Mouse (Mus musculus): ENCODE measurements at regions not wholly inside any gene's neighbourhood (a gene's known extent, or its start where the extent isn't known, plus 50 kb on each side); places are given as distances from the start of the nearest gene placed in this dataset.

GRCm38 (mm10) chr1:98192671-98193070, 97.2 kb upstream of the Pam start:
- no peak for DNase-seq (ENCODE audit: low spot score in 2 of 2)

GRCm38 (mm10) chr1:98192044-98192484, 96.6 kb upstream of the Pam start:
- DNase-seq (ENCODE audit: low spot score in 2 of 2): no peak

- DNase-seq (ENCODE audit: low spot score in 2 of 2): no peak
These were observed 95.9 kb upstream of the Pam start for GRCm38 (mm10) chr1:98191331-98191730.

- no peak for DNase-seq (ENCODE audit: low spot score in 2 of 2)
These were observed 95.3 kb upstream of the Pam start for GRCm38 (mm10) chr1:98190741-98191140.

GRCm38 (mm10) chr1:98189991-98190471, 94.6 kb upstream of the Pam start:
- DNase-seq (ENCODE audit: low spot score in 2 of 2): no peak

GRCm38 (mm10) chr1:98180372-98180771, 84.9 kb upstream of the Pam start:
- no peak for DNase-seq (ENCODE audit: low spot score in 2 of 2)

- DNase-seq (ENCODE audit: low spot score in 2 of 2): peak in 1 of 2 experiments; percentile 36
These were observed 83.6 kb upstream of the Pam start for GRCm38 (mm10) chr1:98179030-98179429.

GRCm38 (mm10) chr1:98174811-98175132, 79.3 kb upstream of the Pam start:
- DNase-seq (ENCODE audit: low spot score in 2 of 2): no peak

GRCm38 (mm10) chr1:98173907-98174810, 78.7 kb upstream of the Pam start:
- no peak for DNase-seq (ENCODE audit: low spot score in 2 of 2)

GRCm38 (mm10) chr1:98173431-98173830, 78.0 kb upstream of the Pam start:
- no peak for DNase-seq (ENCODE audit: low spot score in 2 of 2)

GRCm38 (mm10) chr1:98171291-98171690, 75.8 kb upstream of the Pam start:
- no peak for DNase-seq (ENCODE audit: low spot score in 2 of 2)

- no peak for DNase-seq (ENCODE audit: low spot score in 2 of 2)
These were observed 73.9 kb upstream of the Pam start for GRCm38 (mm10) chr1:98169352-98169751.

- no peak for DNase-seq (ENCODE audit: low spot score in 2 of 2)
These were observed 72.4 kb upstream of the Pam start for GRCm38 (mm10) chr1:98167800-98168199.

- no peak for DNase-seq (ENCODE audit: low spot score in 2 of 2)
These were observed 67.1 kb upstream of the Pam start for GRCm38 (mm10) chr1:98162639-98162927.

- DNase-seq (ENCODE audit: low spot score in 2 of 2): no peak
These were observed 66.6 kb upstream of the Pam start for GRCm38 (mm10) chr1:98161882-98162638.

- DNase-seq (ENCODE audit: low spot score in 2 of 2): no peak
These were observed 63.5 kb upstream of the Pam start for GRCm38 (mm10) chr1:98158969-98159368.

GRCm38 (mm10) chr1:98147361-98147760, 51.9 kb upstream of the Pam start:
- no peak for DNase-seq (ENCODE audit: low spot score in 2 of 2)

Measured in gastrocnemius, postnatal 4 days (tissue).